Mouse (Mus musculus) limb, embryonic 14.5 days (tissue): ENCODE results near the gene Plekhh2. TPM values are rescaled to one million over a fixed set of nuclear protein-coding genes. Genes with fewer than 3 reads are reported as not detected.
A peak's percentile ranks its signal among the peaks of the same experiment; 100 is the strongest.

Experiments
- ATAC-seq: fragments of 200-750 bp; cut with Nextera tagmentation; 2 replicates; pipeline ENCODE4 v1.8.0; 2017; ENCODE audit warnings: low read depth, moderate number of reproducible peaks, moderate TSS enrichment; ENCODE audit not compliant: low FRiP score
- DNase-seq: peaks from one replicate; pipeline ENCODE4 v3.0.0-alpha.2; 2015; ENCODE audit warnings: low spot score
- H3K27ac ChIP-seq: fragments of 300-500 bp; sonication (generic); replicated peaks from 2 replicates; pipeline ENCODE4 v1.5.1; 2014; ENCODE audit warnings: low read depth, mild to moderate bottlenecking, low read length, moderate library complexity, mixed read lengths
- H3K27me3 ChIP-seq: fragments of 300-500 bp; sonication (generic); 2 replicates; pipeline ENCODE4 v1.6.1; 2014; ENCODE audit warnings: low read length, mixed read lengths; ENCODE audit not compliant: control insufficient read depth, insufficient read depth
- H3K36me3 ChIP-seq: fragments of 300-500 bp; sonication (generic); 2 replicates; pipeline ENCODE4 v1.6.1; 2014; ENCODE audit warnings: mild to moderate bottlenecking, low read length, moderate library complexity, mixed read lengths; ENCODE audit not compliant: control insufficient read depth, insufficient read depth
- H3K4me1 ChIP-seq: fragments of 300-500 bp; sonication (generic); 2 replicates; pipeline ENCODE4 v1.6.1; 2014; ENCODE audit warnings: antibody characterized with exemption, low read length, mixed read lengths; ENCODE audit not compliant: control insufficient read depth, insufficient read depth
- H3K4me2 ChIP-seq: fragments of 300-500 bp; sonication (generic); replicated peaks from 2 replicates; pipeline ENCODE4 v1.6.1; 2014; ENCODE audit warnings: low read depth, mild to moderate bottlenecking, low read length, moderate library complexity; ENCODE audit not compliant: severe bottlenecking
- H3K4me3 ChIP-seq: fragments of 300-500 bp; sonication (generic); replicated peaks from 2 replicates; pipeline ENCODE4 v1.5.1; 2014; ENCODE audit warnings: low read length
- H3K9ac ChIP-seq: fragments of 300-500 bp; sonication (generic); 2 replicates; pipeline ENCODE4 v1.6.1; 2014; ENCODE audit warnings: mild to moderate bottlenecking, low read depth, low read length, moderate library complexity; ENCODE audit not compliant: severe bottlenecking
- H3K9me3 ChIP-seq: fragments of 300-500 bp; sonication (generic); 2 replicates; pipeline ENCODE4 v1.6.1; 2016; ENCODE audit warnings: low read length; ENCODE audit not compliant: control insufficient read depth
- POLR2A ChIP-seq: fragments of 200-500 bp; IDR thresholded peaks from 2 replicates; pipeline ENCODE4 v1.8.0; 2012; ENCODE audit warnings: inconsistent platforms, mild to moderate bottlenecking, moderate library complexity, borderline replicate concordance; ENCODE audit not compliant: insufficient read depth, insufficient read length; ENCODE audit errors: extremely low read depth
- WGBS: fragments of 180-500 bp; shearing (Covaris S2); extraction: QIAGEN DNeasy Blood & Tissue Kit; methylation state at CpG from one replicate; pipeline ENCODE4 v1.1.7; 2014; 5-methylcytosine and 5-hydroxymethylcytosine counted together
- polyA plus RNA-seq, 2 experiments: library from polyadenylated mRNA; depleted of rRNA in 1 of 2; stranded (reverse) in 1 of 2; unstranded in 1 of 2; fragments of >200 nt; fragmentation: Nextera tagmentation in 1 of 2; extraction: Ambion mirVana in 1 of 2; gene quantifications; 2 replicates each; pipeline versions ENCODE4 v1.2.1 to v1.2.3; 2012 to 2014

Gene Plekhh2
- 24.5 TPM in 2 replicates for polyA plus RNA-seq (2012; rRNA removed)
- polyA plus RNA-seq (2014; fragmentation: Nextera tagmentation; extraction: Ambion mirVana) = 12.6 and 12.8 TPM in 2 replicates

GRCm38 (mm10) chr17:84511682-84512515 lies at the start of gene Plekhh2:
Gene Plekhh2, plus strand, starts transcription at chr17:84511895.
- H3K36me3 ChIP-seq = no peaks in the 10 kb centered on the region
- H3K9ac ChIP-seq = peak within 1 kb of the TSS; percentile 87
- WGBS = under 1% methylated on average over 64 of the region's 79 CpGs
- peak within 1 kb of the TSS; percentile 74 for H3K27ac ChIP-seq
- H3K4me3 ChIP-seq = peak within 1 kb of the TSS; percentile 84
- peak within 1 kb of the TSS; percentile 80 for H3K4me2 ChIP-seq
- H3K27me3 ChIP-seq = no peaks in the 10 kb centered on the region
- peaks cover 17% of the 10 kb centered on the region for H3K4me1 ChIP-seq
- H3K9me3 ChIP-seq = no peaks in the 10 kb centered on the region
- peak; percentile 89 for DNase-seq
- peak; percentile 61; the same call in 1 of the 2 replicates for TF ChIP-seq POLR2A
- ATAC-seq = peak; percentile 90

DNA sequence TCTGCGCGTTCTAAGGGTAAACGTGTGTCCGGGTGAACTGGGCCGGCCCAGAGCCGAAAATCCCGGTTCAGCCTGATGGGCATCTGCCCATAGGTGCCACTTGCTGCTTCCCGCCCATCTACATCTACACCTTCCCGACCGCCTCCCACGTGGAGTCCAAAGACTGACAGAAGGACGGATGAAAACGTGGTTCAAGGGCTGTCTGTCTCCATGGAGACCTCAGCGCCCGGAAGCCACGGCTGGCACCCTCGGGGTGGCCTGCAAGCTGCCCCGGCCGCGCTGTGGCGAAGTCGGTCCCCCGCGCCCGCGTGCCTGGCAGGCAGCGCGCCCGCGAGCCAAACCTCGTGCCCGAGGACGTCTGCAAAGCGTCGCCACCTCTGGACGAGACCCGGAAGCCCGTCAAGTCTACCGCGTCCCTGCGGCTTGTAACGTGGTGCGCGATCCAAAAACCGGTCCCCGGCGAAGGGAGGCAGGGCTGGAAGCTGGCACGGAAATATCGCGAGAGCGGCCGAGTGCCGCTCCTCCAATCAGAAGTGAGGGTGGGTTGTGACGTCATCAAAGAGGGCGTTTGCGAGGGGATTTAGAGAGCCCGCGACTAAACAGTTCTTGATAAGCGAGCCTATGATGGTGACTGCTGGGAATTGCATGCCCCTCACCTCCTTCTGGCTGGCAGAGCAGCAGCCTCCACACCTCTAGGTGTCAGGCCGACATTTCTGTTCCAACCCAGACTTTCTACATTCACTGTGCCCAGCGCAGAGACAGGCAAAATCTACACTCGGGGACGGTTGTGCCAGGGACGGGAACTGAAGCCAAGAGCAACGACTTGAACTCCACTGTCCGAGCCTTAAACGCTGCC lies 45.7 kb upstream of the Plekhh2 start, which contains the start of gene Thada:
TSS of gene Thada (minus strand) at position 453 of the 856 bp plus-strand sequence.
- Histone ChIP-seq H3K4me2 (peak within 1 kb of the TSS; percentile 89), H3K27me3 (no peaks in the 10 kb centered on the region), H3K4me3 (peak within 1 kb of the TSS; percentile 96), H3K4me1 (peaks cover 9% of the 10 kb centered on the region), H3K9ac (peak within 1 kb of the TSS; percentile 94), H3K9me3 (no peaks in the 10 kb centered on the region), H3K36me3 (0 out of 2 replicates have a peak, but pooled peaks cover 5% of the 10 kb centered on the region), H3K27ac (peak within 1 kb of the TSS; percentile 67)
- DNase-seq = peak; percentile 98
- 0 out of 2 replicates have a peak, but pooled peaks have one; percentile 57 for TF ChIP-seq POLR2A
- 1% methylated on average over 59 of the region's 67 CpGs for whole genome bisulfite sequencing
- peak; percentile 99 for ATAC-seq

GRCm38 (mm10) chr17:84474312-84474711 lies 37.4 kb upstream of the Plekhh2 start:
- Histone ChIP-seq H3K27me3 (no peaks in the 10 kb centered on the region), H3K4me3 (no peak overlapping the region), H3K36me3 (no peaks in the 10 kb centered on the region), H3K4me2 (no peak overlapping the region), H3K9me3 (no peaks in the 10 kb centered on the region), H3K9ac (no peak overlapping the region), H3K4me1 (no peaks in the 10 kb centered on the region), H3K27ac (no peak overlapping the region)
- DNase-seq (peak; percentile 48), ATAC-seq (no peak)
- no peak for TF ChIP-seq POLR2A
- WGBS = 60% methylated on average over 4 of the region's 4 CpGs

DNA sequence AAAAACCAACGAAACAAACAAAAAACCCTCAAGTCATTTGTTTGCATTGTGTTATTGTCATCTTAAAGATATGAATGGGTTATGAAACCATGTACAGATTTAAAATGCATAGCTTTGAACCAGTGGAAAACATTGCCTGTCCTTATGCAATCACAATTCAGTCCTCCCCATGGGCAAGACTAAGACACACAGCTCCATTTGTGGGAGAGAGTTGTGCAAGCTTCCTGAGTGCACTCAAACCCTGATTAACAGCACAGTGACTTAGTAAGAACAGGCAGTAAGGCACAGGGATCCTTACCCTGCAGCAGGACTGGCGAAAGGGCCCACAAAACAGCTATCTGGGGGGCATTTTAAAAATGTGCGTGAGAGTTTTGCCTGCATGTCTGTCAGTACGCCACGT lies 34.5 kb upstream of the Plekhh2 start:
- no peak for TF ChIP-seq POLR2A
- Histone ChIP-seq H3K9me3 (no peaks in the 10 kb centered on the region), H3K4me2 (no peak overlapping the region), H3K27me3 (no peaks in the 10 kb centered on the region), H3K4me1 (no peaks in the 10 kb centered on the region), H3K36me3 (no peaks in the 10 kb centered on the region), H3K9ac (no peak overlapping the region), H3K4me3 (no peak overlapping the region), H3K27ac (no peak overlapping the region)
- ATAC-seq (no peak), DNase-seq (no peak)
- WGBS = 76% methylated on average over 5 of the region's 5 CpGs

- Histone ChIP-seq H3K4me2 (no peak overlapping the region), H3K4me3 (no peak overlapping the region), H3K9me3 (no peaks in the 10 kb centered on the region), H3K36me3 (no peaks in the 10 kb centered on the region), H3K4me1 (no peaks in the 10 kb centered on the region), H3K27ac (no peak overlapping the region), H3K27me3 (no peaks in the 10 kb centered on the region), H3K9ac (no peak overlapping the region)
- DNase-seq = no peak
- no peak for TF ChIP-seq POLR2A
- no peak for ATAC-seq
- 76% methylated on average over 4 of the region's 4 CpGs for WGBS
Observed at GRCm38 (mm10) chr17:84478276-84478675, 33.4 kb upstream of the Plekhh2 start.
